ENCODE assay signal across 12 mouse cellular contexts in the genomic region with DNA sequence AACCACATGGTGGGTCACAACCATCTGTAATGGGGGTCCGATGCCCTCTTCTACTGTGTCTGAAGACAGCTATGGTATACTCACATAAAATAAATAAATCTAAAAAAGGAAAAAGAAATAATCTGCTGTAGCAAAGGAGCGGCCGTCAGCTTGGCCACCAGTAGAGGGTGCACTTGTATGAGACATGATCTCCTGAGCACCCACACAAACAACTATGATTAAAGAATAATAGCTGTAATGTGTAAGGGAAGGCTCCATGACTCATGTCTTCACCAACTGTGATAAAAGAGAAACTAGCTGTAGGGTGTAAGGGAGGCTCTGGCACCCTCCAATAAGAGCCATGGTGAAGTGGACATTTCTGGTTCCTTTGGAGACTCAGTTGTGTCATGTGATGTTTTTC. TPM values are rescaled to one million over a fixed set of nuclear protein-coding genes. Genes with fewer than 3 reads are reported as not detected.
DNase-seq lines count a peak whose midpoint lies in the region; ATAC-seq and TF ChIP-seq lines count a peak whose summit lies in the region.
"Had no signal": no experiment of that assay in that cellular context is flagged by ENCODE, and none has a peak within 500 bp of the region (broad histone marks: within the 10 kb centered on the region; RNA-seq: fewer than 3 reads in every experiment).

No protein-coding gene starts in this region.

- no peaks in the 10 kb centered on the region for H3K36me3 ChIP-seq in kidney, embryonic 16.5 days (ENCODE audit: insufficient read depth, low read length)
- H3K36me3 ChIP-seq in C2C12 (ENCODE audit: control insufficient read depth, insufficient read depth): no peaks in the 10 kb centered on the region
- H3K36me3 ChIP-seq: liver, embryonic 15.5 days had no signal

- intact Hi-C loops in gastrocnemius, postnatal 36 days (cut with DNase I): no loop called here

- no peak overlapping the region for H3K4me2 ChIP-seq in kidney, embryonic 16.5 days (replicated peaks; ENCODE audit: low read depth, low read length)
- H3K4me2 ChIP-seq: liver, embryonic 15.5 days had no signal

- no peak overlapping the region for H3K4me3 ChIP-seq in kidney, embryonic 16.5 days (ENCODE audit: low read length)
- H3K4me3 ChIP-seq in C2C12 (ENCODE audit: insufficient read depth, poor library complexity, severe bottlenecking): no peak overlapping the region
- H3K4me3 ChIP-seq: liver, embryonic 15.5 days had no signal

- no peak overlapping the region for H3K9ac ChIP-seq in kidney, embryonic 16.5 days (replicated peaks; ENCODE audit: low read length)
- H3K9ac ChIP-seq: liver, embryonic 15.5 days had no signal

- no peak overlapping the region for H3ac ChIP-seq in C2C12 (ENCODE audit: control insufficient read depth, insufficient read length, low read depth)

- H3K4me1 ChIP-seq in kidney, embryonic 16.5 days (ENCODE audit: insufficient read depth, low read length): no peaks in the 10 kb centered on the region
- H3K4me1 ChIP-seq: liver, embryonic 15.5 days had no signal

- WGBS in kidney, embryonic 16.5 days: 52% methylated on average over 3 of the region's 3 CpGs

- peak; percentile 5 for TF ChIP-seq CTCF in C2C12 (IDR thresholded peaks at IDR 0.05; ENCODE audit: control insufficient read depth, insufficient read depth, insufficient read length)

- DNase-seq in kidney, postnatal 4 days: peak; percentile 41 to 44
- peak; percentile 64 for DNase-seq in 416B (ENCODE audit: low read depth)
- DNase-seq in embryo, embryonic 10.5 days (ENCODE audit: low spot score): peak; percentile 29
- DNase-seq in frontal cortex, postnatal 36 days (ENCODE audit: low spot score in 2 of 2): no peak
- no peak for DNase-seq in gastrocnemius, postnatal 36 days
- DNase-seq: adrenal gland, postnatal 14 days; heart, postnatal 36 days; right cerebral cortex, postnatal 14 days had no signal

- no peak for ATAC-seq in kidney, embryonic 16.5 days (ENCODE audit: low FRiP score, low TSS enrichment)

- H3K79me3 ChIP-seq in C2C12 (ENCODE audit: low read depth): no peaks in the 10 kb centered on the region

- H3K9me3 ChIP-seq in kidney, embryonic 16.5 days (ENCODE audit: low read length): peaks cover 5% of the 10 kb centered on the region; the same call in 1 of the 2 replicates
- H3K9me3 ChIP-seq: liver, embryonic 15.5 days had no signal

- no peaks in the 10 kb centered on the region for H3K27me3 ChIP-seq in kidney, embryonic 16.5 days (ENCODE audit: insufficient read depth, low read length)
- no peaks in the 10 kb centered on the region for H3K27me3 ChIP-seq in C2C12 (ENCODE audit: control insufficient read depth, insufficient read depth, insufficient read length)

- no peak overlapping the region for H3K27ac ChIP-seq in kidney, embryonic 16.5 days (ENCODE audit: low read length)
- H3K27ac ChIP-seq: liver, embryonic 15.5 days had no signal

- no peaks in the 10 kb centered on the region for H3K79me2 ChIP-seq in C2C12 (ENCODE audit: control insufficient read depth, insufficient read depth)

TF ChIP-seq in C2C12, 6 proteins besides CTCF, POLR2A, EP300 and RAD21:
- TF ChIP-seq USF1 (IDR thresholded peaks at IDR 0.05; ENCODE audit: low read depth): no peak

RNA-seq across cellular contexts. Expression of gene Grap, which starts 23.4 kb away (rescaled TPM):
- 13.6 and 16.3 TPM in 2 replicates for polyA plus RNA-seq in kidney, embryonic 16.5 days (2015; fragmentation: Nextera tagmentation; extraction: Ambion mirVana)
- 0.14 TPM for polyA plus RNA-seq in C2C12 (2012; fragmentation: generic; extraction: Trizol)
- 1 to 10 TPM; 4.4 to 5.5 TPM for total RNA-seq in gastrocnemius, postnatal 36 days (2021)

RNA-seq across cellular contexts. Expression of gene Epn2, which starts 50.1 kb away (rescaled TPM):
- 25.0 and 26.9 TPM in 2 replicates for polyA plus RNA-seq in kidney, embryonic 16.5 days (2015; fragmentation: Nextera tagmentation; extraction: Ambion mirVana)
- polyA plus RNA-seq in C2C12 (2012; fragmentation: generic; extraction: Trizol): 21.1 TPM
- total RNA-seq in gastrocnemius, postnatal 36 days (2021): 10 to 100 TPM; 13.9 to 20.4 TPM

RNA-seq across cellular contexts. Expression of gene Fam83g, which starts 54.3 kb away (rescaled TPM):
- polyA plus RNA-seq in kidney, embryonic 16.5 days (2015; fragmentation: Nextera tagmentation; extraction: Ambion mirVana): 3.0 and 3.1 TPM in 2 replicates
- not detected for polyA plus RNA-seq in C2C12 (2012; fragmentation: generic; extraction: Trizol)
- total RNA-seq in gastrocnemius, postnatal 36 days (2021): under 1 TPM; 0.12 to 0.18 TPM
- total RNA-seq: common myeloid progenitor, adult 5-6 weeks had no signal

Comparison
In these comparisons a context has a peak if more than half of its experiments do, and no peak if none do; other contexts are left out.
1. DNase-seq: peak in kidney, postnatal 4 days (2 of 2), 416B (single experiment) and embryo, embryonic 10.5 days (single experiment); none in frontal cortex, postnatal 36 days (0 of 2) and gastrocnemius, postnatal 36 days (0 of 2).
2. RNA of gene Grap, which starts 23.4 kb away (polyA plus RNA-seq): 13.6 to 16.3 TPM in kidney, embryonic 16.5 days; 0.14 TPM in C2C12 (single experiment); every median in the first group is over 10 times any median in the second.